Mouse (Mus musculus) spleen, adult 2 months (tissue): Measurements from ENCODE around the gene Ltbp3.

Experiments used
- CTCF ChIP-seq: fragments of 200-500 bp; IDR thresholded peaks from 2 replicates; pipeline ENCODE4 v1.5.1; 2011; ENCODE audit warnings: mild to moderate bottlenecking, inconsistent platforms; ENCODE audit not compliant: insufficient read depth, insufficient read length, insufficient replicate concordance; ENCODE audit errors: extremely low read depth
- POLR2A ChIP-seq: fragments of 200-500 bp; IDR thresholded peaks from 2 replicates; pipeline ENCODE4 v1.6.1; 2011; ENCODE audit warnings: low read depth, low read length, inconsistent platforms

GRCm38 (mm10) chr19:5741641-5742240 is 1.0 kb downstream of the Ltbp3 start:
- TF ChIP-seq POLR2A (no peak), CTCF (no peak)
